Mouse (Mus musculus): ENCODE data around the gene P2rx1. TPM values are rescaled to one million over a fixed set of nuclear protein-coding genes. Genes with fewer than 3 reads are reported as not detected.

The P2rx1 gene
- polyA plus RNA-seq (2017; shearing (Covaris generic)), result under 1 TPM in 1 of 2 experiments, not detected in 1; 0.42 TPM

DNA sequence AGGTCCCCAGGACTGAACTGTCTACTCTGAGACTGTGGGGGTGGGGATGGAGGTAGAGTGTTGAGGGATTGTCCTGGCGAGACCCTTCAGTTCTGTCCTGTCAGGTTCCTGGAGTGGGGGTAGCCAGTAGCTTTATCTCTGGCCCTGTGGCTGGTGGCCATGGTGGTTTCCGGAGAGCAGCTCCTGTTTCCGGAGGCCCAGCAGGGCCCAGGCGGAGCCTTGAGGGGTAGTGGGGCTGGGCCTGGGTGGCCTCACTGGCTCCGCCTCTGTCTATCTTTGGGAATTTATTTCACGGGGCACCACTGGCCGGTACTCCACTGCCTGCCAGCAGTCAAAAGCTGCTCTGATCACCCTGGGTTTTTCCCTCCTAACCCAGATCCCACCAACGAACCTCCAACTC, at the start of gene P2rx1:
Gene P2rx1, plus strand, starts transcription at position 333 of the 400 bp plus-strand sequence.
- no peak for ATAC-seq

- no peak for ATAC-seq
Observed at GRCm38 (mm10) chr11:72951137-72952000, 47.5 kb upstream of the P2rx1 start.

GRCm38 (mm10) chr11:72952226-72952625, 46.7 kb upstream of the P2rx1 start:
- no peak for ATAC-seq

DNA sequence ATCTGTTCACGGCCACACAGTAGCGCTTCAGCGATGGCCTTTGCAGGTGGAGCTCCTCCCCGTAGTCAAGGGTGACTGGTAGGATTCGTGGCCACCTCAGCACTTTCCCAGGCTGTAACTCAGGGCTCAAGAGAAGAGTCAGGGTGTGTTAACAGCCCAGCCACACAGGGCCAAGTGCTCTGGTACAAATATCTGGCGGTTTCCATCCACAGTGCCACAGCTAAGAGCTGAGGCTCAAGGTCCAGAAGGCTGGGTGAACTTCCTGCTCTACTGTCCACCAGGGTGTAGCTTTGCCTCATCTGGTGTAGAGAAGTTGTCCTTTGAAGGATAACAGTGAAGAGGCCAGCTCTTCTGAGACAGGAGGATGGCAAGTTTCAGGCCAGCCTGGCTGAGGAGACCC, 46.2 kb upstream of the P2rx1 start:
- ATAC-seq, result no peak

- ATAC-seq, result no peak
Observed at GRCm38 (mm10) chr11:72953116-72953439, 45.8 kb upstream of the P2rx1 start.

- ATAC-seq, result peak; percentile 64
Observed at GRCm38 (mm10) chr11:72953440-72954151, 45.3 kb upstream of the P2rx1 start.

DNA sequence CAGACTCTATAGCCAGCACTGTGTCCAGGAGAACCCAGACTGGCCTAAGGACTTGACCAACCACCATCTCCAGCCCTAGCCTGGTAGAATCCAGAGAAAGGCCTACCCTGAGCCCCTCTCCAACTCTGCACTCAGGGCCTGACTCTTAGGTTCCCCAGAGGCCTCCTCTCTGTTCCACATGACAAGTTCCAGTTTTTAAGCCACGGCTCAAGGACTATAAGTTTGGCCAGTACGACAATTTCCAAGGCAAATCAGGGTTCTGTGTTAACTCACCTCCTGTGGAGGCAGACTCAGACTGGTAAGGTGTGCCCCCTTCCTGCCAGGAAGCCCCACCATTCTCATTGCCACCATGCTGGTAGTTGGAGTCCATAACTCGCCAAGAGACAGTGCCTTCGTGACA, 44.7 kb upstream of the P2rx1 start:
- ATAC-seq, result no peak

GRCm38 (mm10) chr11:72955339-72955974, 43.4 kb upstream of the P2rx1 start:
- no peak for ATAC-seq

- ATAC-seq, result no peak
Observed at GRCm38 (mm10) chr11:72957318-72957717, 41.6 kb upstream of the P2rx1 start.

DNA sequence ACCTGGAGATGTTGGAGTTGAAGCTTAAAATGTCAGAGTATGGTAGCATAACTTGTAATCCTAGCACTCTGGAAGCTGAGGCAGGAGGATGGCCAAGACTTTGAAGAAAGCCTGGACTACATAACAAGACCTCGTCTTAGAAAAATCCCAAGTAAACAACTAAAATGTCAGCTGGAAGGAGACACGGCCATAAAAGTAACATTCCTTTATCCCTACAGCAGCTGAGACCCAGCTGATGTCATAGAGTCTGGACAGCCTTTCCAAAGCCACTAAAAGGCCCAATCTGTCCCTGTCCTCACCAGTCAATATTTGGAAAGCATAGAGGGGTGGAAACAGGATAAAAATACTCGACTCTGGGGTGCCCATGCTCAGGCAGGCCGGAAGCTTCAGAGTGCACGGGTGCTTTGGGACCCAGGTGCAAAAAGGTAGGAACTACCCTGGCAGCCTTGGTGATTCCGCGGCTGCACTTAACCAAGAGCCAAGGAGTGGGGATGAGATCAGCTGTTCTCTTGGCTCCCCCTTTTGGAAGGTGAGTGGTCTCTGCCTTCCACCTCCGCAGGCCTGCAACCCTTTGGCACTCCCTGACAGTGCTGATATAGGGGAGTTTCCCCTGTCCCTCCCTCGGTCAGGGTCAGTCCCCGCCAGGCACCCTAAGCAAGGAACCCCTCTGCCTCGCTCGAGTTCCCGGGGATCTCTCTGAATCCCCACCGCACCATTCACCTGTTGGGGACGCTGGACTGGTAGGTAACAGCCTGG, 38.8 kb upstream of the P2rx1 start:
- no peak for ATAC-seq

- no peak for ATAC-seq
Observed at GRCm38 (mm10) chr11:72960723-72961071, 38.2 kb upstream of the P2rx1 start.

- peak; percentile 83 for ATAC-seq
Observed at GRCm38 (mm10) chr11:72961072-72961980, 37.6 kb upstream of the P2rx1 start, which contains the start of gene Atp2a3. Gene Atp2a3, plus strand, starts transcription at chr11:72961169.

- ATAC-seq, result no peak
Observed at GRCm38 (mm10) chr11:72962378-72962777, 36.5 kb upstream of the P2rx1 start.

- ATAC-seq, result no peak
Observed at GRCm38 (mm10) chr11:72963058-72963788, 35.7 kb upstream of the P2rx1 start.

- no peak for ATAC-seq
Observed at GRCm38 (mm10) chr11:72963789-72964294, 35.1 kb upstream of the P2rx1 start.

DNA sequence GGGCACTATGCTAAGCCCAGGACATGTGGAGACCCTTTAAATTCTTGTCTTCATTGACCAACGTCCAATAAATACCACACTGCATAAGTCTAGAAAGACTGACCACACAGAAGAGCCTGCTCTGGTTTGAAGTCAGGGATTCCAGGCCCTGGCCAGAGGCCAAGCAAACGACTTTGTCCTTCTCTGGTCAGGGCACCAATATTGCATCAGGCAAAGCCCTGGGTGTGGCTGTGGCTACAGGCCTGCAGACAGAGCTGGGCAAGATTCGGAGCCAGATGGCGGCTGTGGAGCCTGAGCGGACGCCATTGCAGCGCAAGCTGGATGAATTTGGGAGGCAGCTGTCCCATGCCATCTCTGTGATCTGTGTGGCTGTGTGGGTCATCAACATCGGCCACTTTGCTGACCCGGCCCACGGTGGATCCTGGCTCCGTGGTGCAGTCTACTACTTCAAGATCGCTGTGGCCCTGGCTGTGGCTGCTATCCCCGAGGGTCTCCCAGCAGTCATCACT, 23.9 kb upstream of the P2rx1 start:
- no peak for ATAC-seq

- ATAC-seq, result no peak
Observed at GRCm38 (mm10) chr11:72982516-72982915, 16.4 kb upstream of the P2rx1 start.

DNA sequence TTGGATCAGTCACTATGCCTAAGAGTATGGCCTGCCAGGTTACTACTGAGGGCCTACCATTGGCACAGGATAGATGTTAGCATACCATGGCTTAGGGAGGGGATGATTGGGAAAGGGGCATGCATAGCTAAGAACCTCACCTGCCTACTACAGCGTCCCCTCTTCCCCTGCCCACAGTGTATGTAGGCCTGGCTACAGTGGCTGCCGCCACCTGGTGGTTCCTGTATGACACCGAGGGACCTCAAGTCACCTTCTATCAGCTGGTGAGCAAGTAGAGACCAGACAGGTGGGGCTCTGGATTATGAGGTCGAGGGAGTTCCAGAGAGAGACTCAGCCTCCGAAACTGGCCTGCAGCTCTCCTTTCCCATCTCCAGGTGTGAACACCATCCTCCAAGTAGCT, 15.6 kb upstream of the P2rx1 start:
- no peak for ATAC-seq

DNA sequence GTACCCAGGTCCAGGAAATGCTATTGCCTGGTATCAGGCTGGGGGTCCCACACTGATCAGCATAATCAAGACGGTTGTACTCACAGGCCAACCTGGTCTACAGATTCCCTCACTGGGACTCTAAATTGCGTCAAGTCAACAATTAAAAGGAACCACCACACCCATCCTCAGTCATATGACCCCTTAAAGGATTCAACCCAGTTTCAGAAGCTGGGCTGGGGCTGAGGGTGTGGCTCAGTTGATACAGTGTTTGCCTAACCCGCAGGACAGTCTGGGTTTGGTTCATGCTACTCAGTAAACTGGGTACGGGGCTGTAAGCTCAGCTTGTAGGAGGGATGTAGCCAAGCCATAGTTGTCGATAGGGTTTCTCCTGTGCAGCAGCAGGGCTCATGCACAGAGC, 12.2 kb upstream of the P2rx1 start:
- no peak for ATAC-seq

- ATAC-seq, result no peak
Observed at GRCm38 (mm10) chr11:72987234-72987633, 11.7 kb upstream of the P2rx1 start.

GRCm38 (mm10) chr11:72987807-72988206, 11.1 kb upstream of the P2rx1 start:
- no peak for ATAC-seq
